Mouse (Mus musculus): ENCODE measurements at regions not wholly inside any gene's neighbourhood (a gene's known extent, or its start where the extent isn't known, plus 50 kb on each side); places are given as distances from the start of the nearest gene placed in this dataset.

DNA sequence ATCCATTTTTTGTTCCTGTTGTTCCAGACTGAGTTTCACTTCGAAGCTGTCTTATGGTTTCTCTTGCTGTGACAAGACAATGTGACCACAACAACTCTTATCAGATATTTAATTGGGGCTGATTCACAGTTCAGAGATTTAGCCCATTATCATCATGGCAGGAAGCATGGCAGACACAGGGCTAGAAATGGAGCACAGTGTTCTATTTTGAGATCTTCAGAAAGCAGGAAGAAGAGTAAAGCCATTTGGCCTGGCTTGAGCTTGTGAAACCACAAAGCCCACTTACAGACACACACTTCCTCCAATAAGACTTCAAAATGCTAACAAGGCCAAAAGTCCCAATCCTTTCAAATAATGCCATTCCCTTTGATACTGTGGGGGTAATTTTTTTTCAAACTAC, 670.4 kb upstream of the Cdh12 start:
- no peak for DNase-seq (ENCODE audit: low spot score in 2 of 2)

DNA sequence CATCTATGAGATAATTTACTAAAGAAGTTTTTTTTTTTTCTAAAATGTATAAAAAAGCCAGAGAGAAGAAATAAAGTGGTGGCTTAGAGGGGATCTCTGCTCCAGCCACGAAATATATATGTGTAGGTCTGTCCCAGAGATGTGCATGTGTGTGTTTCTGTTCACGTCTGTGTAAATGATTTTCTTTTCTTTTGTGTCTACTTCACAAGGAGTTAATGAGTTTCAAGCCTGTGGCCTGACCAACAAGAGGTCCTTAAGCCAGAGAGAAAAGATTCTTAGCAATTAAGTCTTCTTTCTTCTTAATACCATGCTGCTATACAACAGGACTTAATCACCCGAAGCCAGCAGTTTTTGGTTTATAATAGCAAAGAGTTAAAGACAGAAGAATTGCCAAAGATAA, 665.2 kb upstream of the Cdh12 start:
- DNase-seq (ENCODE audit: low spot score in 2 of 2): no peak

DNA sequence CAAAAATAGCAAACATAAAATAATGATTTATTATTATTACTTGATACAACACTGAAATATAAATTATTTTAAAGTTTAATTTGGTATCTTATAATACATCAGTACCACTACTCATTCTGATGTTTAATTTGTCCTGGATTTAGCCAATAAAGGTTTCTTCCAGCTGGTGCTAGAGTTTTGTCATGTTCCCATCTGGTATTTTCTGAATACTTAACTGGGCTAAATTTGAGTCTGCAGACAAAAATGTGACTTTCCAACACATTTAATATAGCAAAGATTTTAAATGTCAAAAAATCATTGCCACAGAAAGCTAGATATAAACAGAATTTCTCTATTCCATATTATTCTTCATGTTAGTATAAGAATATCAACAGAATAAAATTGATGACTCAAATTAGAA, 642.1 kb upstream of the Cdh12 start:
- no peak for DNase-seq (ENCODE audit: low spot score in 2 of 2)

DNA sequence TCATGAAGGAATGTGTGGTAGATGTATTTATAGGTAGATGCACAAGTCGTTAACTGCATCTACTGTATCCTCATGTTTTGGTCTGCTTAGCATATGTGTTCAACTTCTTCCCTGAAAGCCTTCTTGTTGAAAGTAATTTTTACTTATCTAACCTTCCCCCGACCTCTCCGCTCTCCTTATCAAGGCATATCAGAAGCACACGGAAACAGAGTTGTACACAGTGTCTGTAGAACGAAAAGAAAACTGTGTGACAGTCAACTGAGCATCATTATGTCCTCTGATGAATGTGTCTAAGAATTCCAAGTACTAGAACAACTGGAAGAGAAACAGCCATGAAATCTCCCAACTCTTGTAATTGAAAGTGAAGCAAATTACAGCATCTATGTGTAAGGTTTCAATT, 635.4 kb upstream of the Cdh12 start:
- DNase-seq (ENCODE audit: low spot score in 2 of 2): no peak

DNA sequence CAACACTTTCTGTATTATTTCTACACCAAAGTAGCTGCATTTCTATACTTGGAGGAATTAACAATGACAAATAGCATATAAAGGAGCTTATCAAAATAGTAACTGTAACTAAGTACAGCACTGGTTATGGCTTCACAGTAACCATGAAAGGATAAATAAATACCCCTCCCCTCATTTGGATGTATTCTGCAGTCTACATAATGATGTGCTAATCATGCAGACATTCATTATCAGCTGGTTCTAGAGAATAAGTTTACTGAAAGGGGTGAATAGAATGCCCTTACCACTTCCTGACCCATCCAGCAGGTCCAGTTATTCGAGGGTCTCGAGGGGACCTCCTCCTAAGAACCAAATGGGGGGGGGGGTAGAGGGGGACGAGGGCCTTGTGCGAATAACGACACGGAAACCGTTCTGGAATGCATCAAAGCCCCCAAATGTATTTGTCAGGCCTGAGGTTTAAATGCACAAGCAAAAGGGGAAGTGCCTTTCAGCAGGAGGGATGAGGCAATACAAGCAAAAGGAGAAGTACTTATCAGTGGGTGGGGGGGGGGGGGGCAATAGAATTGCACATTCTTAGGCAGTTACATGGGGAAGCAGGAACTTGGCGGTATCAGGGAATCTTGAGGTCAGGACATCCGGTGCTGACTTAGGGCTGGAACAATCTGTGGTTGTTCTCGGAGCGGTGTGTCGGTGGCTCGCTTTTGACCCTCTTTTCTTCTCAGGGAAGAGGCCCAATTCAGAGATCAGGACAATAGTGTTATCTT, 592.0 kb upstream of the Cdh12 start:
- DNase-seq (ENCODE audit: low spot score in 2 of 2): peak; percentile 23 to 27

DNA sequence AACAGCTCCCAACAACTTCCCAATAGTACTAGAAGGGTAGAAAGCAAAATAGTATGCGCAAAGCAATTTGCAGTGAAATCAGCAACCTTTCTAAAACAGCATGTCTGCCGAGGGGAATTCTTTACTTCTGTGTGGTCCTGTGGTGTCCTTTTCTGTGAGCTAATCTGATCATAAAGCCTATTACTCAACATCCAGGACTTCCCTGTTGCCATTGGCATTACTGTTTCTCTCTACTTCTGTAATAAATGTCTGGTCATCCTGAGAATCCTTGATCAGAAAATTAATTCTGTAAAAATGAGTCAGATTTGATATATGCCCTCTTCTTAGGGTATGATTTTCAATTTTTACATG, 591.4 kb upstream of the Cdh12 start:
- no peak for DNase-seq (ENCODE audit: low spot score in 2 of 2)

DNA sequence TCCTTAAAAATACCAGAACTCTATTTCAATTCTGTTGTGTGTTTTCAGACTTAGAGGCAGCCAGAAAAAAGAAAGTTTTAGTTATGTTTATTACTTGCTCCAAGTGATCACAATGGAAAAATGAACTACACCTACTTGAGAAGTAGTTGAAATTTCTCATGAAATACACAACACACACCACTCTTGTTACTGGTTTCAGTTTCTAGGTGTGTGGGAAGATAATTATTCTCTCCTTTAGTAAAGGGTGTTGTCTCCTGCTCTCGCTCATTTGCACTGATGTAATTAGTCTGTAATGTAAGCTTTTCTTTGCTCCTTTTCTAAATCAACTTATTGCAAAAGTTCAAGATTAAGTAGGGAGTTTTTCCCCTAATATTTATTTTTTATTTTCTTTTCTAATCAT, 590.4 kb upstream of the Cdh12 start:
- DNase-seq (ENCODE audit: low spot score in 2 of 2): no peak

DNA sequence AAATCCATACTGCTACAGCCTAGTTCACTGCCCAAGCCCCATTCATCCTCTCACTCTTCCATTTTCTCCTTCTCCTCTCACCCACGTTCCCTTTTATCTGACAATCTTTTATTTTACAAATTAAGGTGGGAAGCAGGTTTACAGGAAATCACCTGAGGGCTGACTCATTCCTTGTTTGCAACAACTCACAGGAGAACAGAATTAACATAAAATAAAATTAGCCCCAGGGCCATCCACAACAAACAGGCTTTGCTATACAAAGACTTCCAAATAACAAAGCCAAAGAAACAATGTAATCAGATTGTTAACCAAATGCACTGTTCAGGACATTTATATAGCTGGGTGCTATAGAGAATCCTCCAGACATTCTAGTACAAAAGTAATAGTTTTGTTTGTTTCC, 585.1 kb upstream of the Cdh12 start:
- no peak for DNase-seq (ENCODE audit: low spot score in 2 of 2)

DNA sequence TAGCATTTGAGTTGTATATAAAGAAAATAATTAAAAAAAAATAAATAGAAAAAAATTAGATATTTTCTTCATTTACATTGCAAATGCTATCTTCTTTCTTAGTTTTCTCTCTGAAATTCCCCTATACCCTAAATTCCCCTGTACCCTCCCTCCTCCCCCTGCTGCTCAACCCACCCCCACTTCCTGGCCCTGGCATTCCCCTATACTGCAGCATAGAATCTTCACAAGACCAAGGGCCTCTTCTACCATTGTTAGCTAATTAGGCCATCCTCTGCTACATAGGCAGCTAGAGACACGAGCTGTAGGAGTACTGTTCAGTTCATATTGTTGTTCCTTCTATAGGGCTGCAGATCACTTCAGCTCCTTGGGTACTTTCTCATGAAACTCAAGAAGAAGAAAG, 582.5 kb upstream of the Cdh12 start:
- DNase-seq (ENCODE audit: low spot score in 2 of 2): no peak

DNA sequence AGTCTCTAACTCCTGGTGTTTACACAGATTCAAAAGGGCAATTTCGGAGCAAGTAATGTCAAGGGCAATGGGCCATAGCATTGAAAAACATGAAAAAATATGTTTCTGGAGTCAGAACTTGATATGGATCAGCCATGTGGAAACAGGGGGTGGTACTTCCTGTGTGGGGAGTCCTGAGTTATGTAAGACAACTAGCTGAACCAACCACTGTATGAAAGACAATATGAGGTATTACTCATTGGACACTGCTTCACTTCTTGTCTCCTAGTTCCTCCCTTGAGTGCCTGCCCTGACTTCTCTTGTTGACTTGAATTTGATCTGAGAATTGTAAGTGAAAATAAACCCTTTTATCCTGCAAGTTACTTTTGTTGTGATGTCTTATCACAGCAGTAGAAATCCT, 580.0 kb upstream of the Cdh12 start:
- DNase-seq (ENCODE audit: low spot score in 2 of 2): no peak

DNA sequence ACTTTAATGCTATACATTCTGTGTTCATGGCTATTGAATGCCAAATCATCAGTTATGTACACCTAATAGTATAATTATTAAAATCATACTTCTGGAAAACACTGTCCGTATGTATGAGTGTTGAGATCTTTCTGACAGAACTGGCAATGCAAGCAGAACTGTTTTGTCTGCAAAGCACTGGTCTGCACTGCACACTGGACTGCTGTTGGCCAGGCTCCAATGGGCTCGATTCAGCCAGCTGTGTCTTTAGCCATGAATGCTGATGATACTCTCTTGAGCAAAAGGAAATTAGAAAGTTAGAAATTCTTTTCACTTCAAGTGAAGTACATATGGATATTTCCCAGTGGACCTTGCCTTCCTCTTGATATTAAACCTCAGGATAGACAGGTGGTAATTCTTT, 576.5 kb upstream of the Cdh12 start:
- DNase-seq (ENCODE audit: low spot score in 2 of 2): peak in 1 of 2 experiments; percentile 30
